Mouse (Mus musculus) CH12.LX (cell line): ENCODE results near the gene Shld1. TPM values are rescaled to one million over a fixed set of nuclear protein-coding genes. Genes with fewer than 3 reads are reported as not detected.

Experiments
- DNase-seq: peaks from one replicate; pipeline ENCODE4 v3.0.0-alpha.2; 2013; ENCODE audit errors: extremely low read depth
- H3K27ac ChIP-seq: 2 replicates; pipeline ENCODE4 v1.5.1; 2012; ENCODE audit warnings: low read depth, mild to moderate bottlenecking, control low read depth, moderate library complexity; ENCODE audit not compliant: insufficient read depth
- H3K27me3 ChIP-seq: replicated peaks from 2 replicates; pipeline ENCODE3; 2012; ENCODE audit warnings: inconsistent platforms
- H3K36me3 ChIP-seq, 2 experiments: replicated peaks in 1 of 2; 2 replicates each; pipeline versions ENCODE3 to v1.6.1; 2012; ENCODE audit warnings: inconsistent platforms in 1 of 2, low read length in 1 of 2, mild to moderate bottlenecking in 1 of 2, mixed read lengths in 1 of 2, moderate library complexity in 1 of 2; ENCODE audit not compliant: control insufficient read depth in 1 of 2, insufficient read depth in 1 of 2
- H3K4me1 ChIP-seq, 2 experiments: 2 replicates each; pipeline ENCODE4 v1.6.1; 2012; ENCODE audit warnings: inconsistent platforms in 1 of 2, moderate library complexity in 1 of 2; ENCODE audit not compliant: insufficient read depth in 2 of 2, control insufficient read depth in 1 of 2
- H3K4me2 ChIP-seq: 2 replicates; pipeline ENCODE4 v1.6.1; 2012; ENCODE audit warnings: low read depth, mild to moderate bottlenecking, control low read depth; ENCODE audit not compliant: poor library complexity, insufficient read depth, severe bottlenecking
- H3K4me3 ChIP-seq, 3 experiments: fragments of 150-350 bp in 1 of 3; sonication (generic) in 1 of 3; replicated peaks in 1 of 3; 2 replicates each; pipeline versions ENCODE3 to v1.5.1; 2011 to 2012; ENCODE audit warnings: low read depth in 2 of 3, low read length in 2 of 3, mild to moderate bottlenecking in 2 of 3, moderate library complexity in 2 of 3, control low read depth in 1 of 3, improper control_type of control experiment in 1 of 3, inconsistent platforms in 1 of 3, mixed read lengths in 1 of 3; ENCODE audit not compliant: poor library complexity in 1 of 3
- H3K79me2 ChIP-seq: replicated peaks from 2 replicates; pipeline ENCODE4 v1.6.1; 2012; ENCODE audit warnings: mild to moderate bottlenecking, moderate library complexity; ENCODE audit not compliant: control insufficient read depth, poor library complexity, insufficient read depth, severe bottlenecking; ENCODE audit errors: extremely low read depth
- H3K9ac ChIP-seq: 2 replicates; pipeline ENCODE4 v1.6.1; 2012; ENCODE audit warnings: low read depth, mild to moderate bottlenecking, control low read depth, moderate library complexity; ENCODE audit not compliant: insufficient read depth
- H3K9me3 ChIP-seq: replicated peaks from 2 replicates; pipeline ENCODE3; 2012; ENCODE audit warnings: low read length, inconsistent platforms, mixed read lengths
- BHLHE40 ChIP-seq: IDR thresholded peaks from 2 replicates; pipeline ENCODE4 v1.6.1; 2011; ENCODE audit warnings: mild to moderate bottlenecking, low read depth, low read length, improper control_type of control experiment
- CHD1 ChIP-seq: IDR thresholded peaks from 2 replicates; pipeline ENCODE4 v1.6.1; 2012; ENCODE audit warnings: low read depth, low read length, improper control_type of control experiment, inconsistent platforms
- CTCF ChIP-seq, 2 experiments: IDR thresholded peaks in 1 of 2; conservative IDR thresholded peaks in 1 of 2; 2 replicates each; pipeline ENCODE4 v1.5.1; 2011 to 2012; ENCODE audit warnings: low read depth in 2 of 2, low read length in 2 of 2, improper control_type of control experiment in 1 of 2, inconsistent platforms in 1 of 2, mild to moderate bottlenecking in 1 of 2, moderate library complexity in 1 of 2
- ETS1 ChIP-seq: conservative IDR thresholded peaks from 2 replicates; pipeline ENCODE4 v1.6.1; 2012; ENCODE audit warnings: low read depth, mild to moderate bottlenecking, inconsistent platforms, low read length, improper control_type of control experiment, moderate library complexity
- GABPA ChIP-seq: IDR thresholded peaks from 2 replicates; pipeline ENCODE4 v1.6.1; 2012; ENCODE audit warnings: low read depth, low read length, improper control_type of control experiment, inconsistent platforms; ENCODE audit not compliant: insufficient replicate concordance
- HCFC1 ChIP-seq: IDR thresholded peaks from 2 replicates; pipeline ENCODE4 v1.6.1; 2012; ENCODE audit warnings: low read depth, mild to moderate bottlenecking, inconsistent platforms, low read length, improper control_type of control experiment
- JUND ChIP-seq: conservative IDR thresholded peaks from 2 replicates; pipeline ENCODE4 v1.6.1; 2011; ENCODE audit warnings: low read depth, low read length, improper control_type of control experiment
- MEF2A ChIP-seq: IDR thresholded peaks from 2 replicates; pipeline ENCODE4 v1.6.1; 2014; ENCODE audit warnings: low read depth, mild to moderate bottlenecking, inconsistent platforms, low read length, improper control_type of control experiment, borderline replicate concordance
- MYC ChIP-seq: IDR thresholded peaks from 2 replicates; pipeline ENCODE4 v1.6.1; 2011; ENCODE audit warnings: low read depth, mild to moderate bottlenecking, improper control_type of control experiment, low read length
- NELFE ChIP-seq: IDR thresholded peaks from 2 replicates; pipeline ENCODE4 v1.6.1; 2011; ENCODE audit warnings: low read depth, low read length, improper control_type of control experiment
- NRF1 ChIP-seq: IDR thresholded peaks from 2 replicates; pipeline ENCODE4 v1.6.1; 2014; ENCODE audit warnings: low read depth, mild to moderate bottlenecking, inconsistent platforms, low read length, improper control_type of control experiment, moderate library complexity
- POLR2A ChIP-seq: IDR thresholded peaks from 2 replicates; pipeline ENCODE4 v1.6.1; 2011; ENCODE audit warnings: low read depth, mild to moderate bottlenecking, improper control_type of control experiment, low read length
- RAD21 ChIP-seq: IDR thresholded peaks from 2 replicates; pipeline ENCODE4 v1.6.1; 2011; ENCODE audit warnings: low read depth, mild to moderate bottlenecking, low read length, improper control_type of control experiment, moderate library complexity
- SIN3A ChIP-seq: IDR thresholded peaks from 2 replicates; pipeline ENCODE4 v1.6.1; 2012; ENCODE audit warnings: low read length, improper control_type of control experiment, inconsistent platforms
- SMC3 ChIP-seq: IDR thresholded peaks from 2 replicates; pipeline ENCODE4 v1.6.1; 2011; ENCODE audit warnings: low read depth, low read length, improper control_type of control experiment
- USF1 ChIP-seq: IDR thresholded peaks from 2 replicates; pipeline ENCODE4 v1.6.1; 2014; ENCODE audit warnings: low read depth, mild to moderate bottlenecking, inconsistent platforms, low read length, improper control_type of control experiment
- USF2 ChIP-seq: conservative IDR thresholded peaks from 2 replicates; pipeline ENCODE4 v1.6.1; 2011; ENCODE audit warnings: low read depth, low read length, improper control_type of control experiment
- ZMIZ1 ChIP-seq: IDR thresholded peaks from 2 replicates; pipeline ENCODE4 v1.6.1; 2012; ENCODE audit warnings: low read depth, mild to moderate bottlenecking, inconsistent platforms, low read length, improper control_type of control experiment
- dilution Hi-C: fragments of 300-500 bp; cut with MboI; formaldehyde crosslinking; loops from 2 replicates; pipeline ENCODE4 v1.14.3; 2020; ENCODE audit warnings: low sequenced_read_pairs; ENCODE audit not compliant: extremely low pct_unique_long_range_greater_than_20kb, extremely low pct_ligation_motif_present
- in situ Hi-C: fragments of 300-500 bp; cut with MboI; formaldehyde crosslinking; loops from 3 replicates; pipeline ENCODE4 v1.14.3; 2019; ENCODE audit warnings: low sequenced_read_pairs, low pct_ligation_motif_present, low pct_unique_long_range_greater_than_20kb, mixed read lengths
- polyA plus RNA-seq: library from polyadenylated mRNA; unstranded; fragments of >175 nt; gene quantifications from 2 replicates; pipeline ENCODE4 v1.2.1, GENCODE M21; 2012; ENCODE audit warnings: low read depth; ENCODE audit not compliant: insufficient read length
- total RNA-seq, 2 experiments: library from RNA; depleted of rRNA; stranded (reverse); fragments of 300-350 nt in 1 of 2; fragments of >200 nt in 1 of 2; gene quantifications; 2 replicates each; pipeline ENCODE4 v1.2.3; 2012 to 2014

The Shld1 gene
- total and polyA plus RNA-seq, 3 experiments = 5.7 to 12.6 (median 9.3) TPM

DNA sequence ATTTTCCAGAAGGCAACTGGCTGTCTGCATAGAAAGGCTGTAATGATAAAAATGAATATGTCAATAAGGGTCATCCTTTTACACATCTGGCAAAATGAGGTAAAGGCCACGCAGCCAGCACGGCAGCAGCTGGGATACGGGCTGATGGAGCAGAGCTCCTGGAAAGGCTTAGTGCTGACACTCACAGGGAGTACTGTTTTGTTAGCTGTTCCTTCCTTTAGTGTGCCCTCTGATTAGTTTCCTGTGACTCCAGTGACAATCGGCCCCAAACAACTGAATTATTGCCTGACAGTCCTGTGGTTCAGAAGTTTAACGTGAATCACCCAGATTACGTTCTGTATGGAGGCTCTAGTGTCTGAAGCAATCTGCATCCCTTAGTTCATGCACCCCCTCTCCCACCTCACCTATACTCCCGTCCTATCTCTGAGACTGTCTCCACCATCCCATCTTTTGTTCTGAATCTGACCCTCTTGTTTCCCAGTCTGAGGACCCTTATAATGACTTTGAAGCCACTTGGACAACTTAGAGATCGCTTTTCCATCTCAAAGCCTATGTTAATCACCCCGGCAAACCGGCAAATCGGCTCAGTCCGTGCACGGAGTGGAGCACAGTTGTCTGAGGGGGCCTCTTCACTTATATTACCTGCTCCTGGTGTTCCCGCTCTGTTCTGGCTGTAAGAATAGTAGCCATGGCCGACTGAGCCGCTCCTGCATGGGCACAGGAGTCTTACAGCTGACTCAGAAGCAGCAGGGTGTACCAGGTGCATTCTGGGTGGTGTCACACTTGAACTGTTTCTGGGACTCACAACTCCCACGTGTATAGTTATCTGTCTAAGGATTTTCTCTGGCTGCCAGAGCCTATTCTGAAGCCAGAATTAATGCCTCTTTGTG lies 39.6 kb upstream of the Shld1 start:
- H3K4me3 ChIP-seq = no peak overlapping the region
- H3K9me3 ChIP-seq = peaks cover 2% of the 10 kb centered on the region
- no peak overlapping the region for H3K9ac ChIP-seq
- TF ChIP-seq ETS1 (no peak), CTCF (conservative IDR thresholded peaks at IDR 0.05 in 1 of 2, IDR thresholded peaks at IDR 0.05 in 1 of 2; ENCODE audit: low read depth in 2 of 2, low read length in 2 of 2) (no peak), ZMIZ1 (no peak), CHD1 (no peak), GABPA (no peak), NELFE (no peak), USF2 (no peak), SMC3 (no peak)
- H3K36me3 ChIP-seq = no peaks in the 10 kb centered on the region
- no peak overlapping the region for H3K27ac ChIP-seq
- no peaks in the 10 kb centered on the region for H3K79me2 ChIP-seq
- dilution Hi-C loops (no loop called here), in situ Hi-C loops (no loop called here)
- no peak for DNase-seq
- no peaks in the 10 kb centered on the region for H3K27me3 ChIP-seq
- H3K4me1 ChIP-seq = peaks cover 0 to 5% of the 10 kb centered on the region in 2 experiments; a peak in 2 of 4 replicates
- no peak overlapping the region for H3K4me2 ChIP-seq

DNA sequence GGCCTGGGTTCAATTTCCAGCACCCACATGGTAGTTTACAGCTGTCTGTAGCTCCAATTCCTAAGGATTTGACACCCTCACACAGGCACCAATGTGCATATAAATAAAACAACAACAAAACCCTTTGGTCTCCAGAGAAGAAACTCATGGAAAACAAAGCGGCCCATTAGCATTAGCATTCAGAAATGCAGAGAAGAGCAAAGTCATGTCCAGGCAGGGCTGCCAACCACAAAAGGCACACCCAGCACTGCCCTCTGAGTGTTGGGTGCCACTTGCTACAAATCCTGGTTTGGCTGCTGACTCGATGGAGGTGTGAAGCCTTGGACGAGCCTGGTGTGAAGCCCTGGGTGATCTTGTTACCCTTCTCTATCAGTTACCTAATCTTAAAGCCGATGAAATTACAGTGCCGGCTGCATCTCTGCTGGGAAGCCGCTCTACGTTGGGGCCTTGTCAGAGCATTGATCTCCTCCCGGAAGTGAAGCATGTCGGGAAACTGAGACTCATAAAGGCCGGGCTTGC lies 37.3 kb upstream of the Shld1 start:
- Histone ChIP-seq H3K9ac (no peak overlapping the region), H3K79me2 (no peaks in the 10 kb centered on the region), H3K9me3 (peaks cover 2% of the 10 kb centered on the region), H3K4me1 (peaks cover 0 to 5% of the 10 kb centered on the region in 2 experiments; a peak in 1 of 4 replicates), H3K27ac (no peak overlapping the region), H3K27me3 (no peaks in the 10 kb centered on the region), H3K4me3 (no peak overlapping the region), H3K36me3 (no peaks in the 10 kb centered on the region), H3K4me2 (no peak overlapping the region)
- in situ Hi-C loops (no loop called here), dilution Hi-C loops (no loop called here)
- TF ChIP-seq NRF1 (no peak), POLR2A (no peak), RAD21 (no peak), NELFE (no peak), SIN3A (no peak), HCFC1 (no peak), ZMIZ1 (no peak), MEF2A (no peak), BHLHE40 (no peak), MYC (no peak), USF1 (no peak), JUND (no peak)
- no peak for DNase-seq
